Mouse (Mus musculus): ENCODE measurements around the gene Gna15. TPM values are rescaled to one million over a fixed set of nuclear protein-coding genes. Genes with fewer than 3 reads are reported as not detected.

Gene Gna15
- polyA plus RNA-seq, 1 experiment from 2014 or later: 7.3 TPM

- no peak overlapping the region for H3K9ac ChIP-seq
- no peak overlapping the region for H3K4me3 ChIP-seq
- peaks cover 66% of the 10 kb centered on the region for H3K4me1 ChIP-seq
- WGBS (ENCODE audit: insufficient replicate concordance): 62% methylated on average over 3 of the region's 3 CpGs
- H3K27me3 ChIP-seq (replicated peaks): no peaks in the 10 kb centered on the region
- ATAC-seq: no peak
- H3K36me3 ChIP-seq: peaks cover 77% of the 10 kb centered on the region
- no peak overlapping the region for H3K27ac ChIP-seq
- H3K9me3 ChIP-seq (replicated peaks): no peaks in the 10 kb centered on the region
- no peak overlapping the region for H3K4me2 ChIP-seq
Observed at GRCm38 (mm10) chr10:81538321-81539048, 14.5 kb upstream of the Gna15 start.

- H3K9ac ChIP-seq: no peak overlapping the region
- H3K4me1 ChIP-seq: peaks cover 60% of the 10 kb centered on the region
- H3K27ac ChIP-seq: no peak overlapping the region
- H3K36me3 ChIP-seq: peaks cover 77% of the 10 kb centered on the region
- H3K9me3 ChIP-seq (replicated peaks): no peaks in the 10 kb centered on the region
- no peak for ATAC-seq
- WGBS (ENCODE audit: insufficient replicate concordance): 67% methylated on average over 2 of the region's 2 CpGs
- H3K27me3 ChIP-seq (replicated peaks): no peaks in the 10 kb centered on the region
- no peak overlapping the region for H3K4me2 ChIP-seq
- no peak overlapping the region for H3K4me3 ChIP-seq
Observed at GRCm38 (mm10) chr10:81537429-81537828, 13.4 kb upstream of the Gna15 start.

- no peak overlapping the region for H3K4me3 ChIP-seq
- H3K9me3 ChIP-seq (replicated peaks): no peaks in the 10 kb centered on the region
- H3K36me3 ChIP-seq: peaks cover 78% of the 10 kb centered on the region
- H3K9ac ChIP-seq: no peak overlapping the region
- no peak overlapping the region for H3K4me2 ChIP-seq
- ATAC-seq: no peak
- H3K27ac ChIP-seq: no peak overlapping the region
- 60% methylated on average over 6 of the region's 6 CpGs for WGBS (ENCODE audit: insufficient replicate concordance)
- no peaks in the 10 kb centered on the region for H3K27me3 ChIP-seq (replicated peaks)
- peaks cover 53% of the 10 kb centered on the region for H3K4me1 ChIP-seq
Observed at GRCm38 (mm10) chr10:81536734-81537133, 12.7 kb upstream of the Gna15 start.

- WGBS (ENCODE audit: insufficient replicate concordance): 74% methylated on average over 16 of the region's 16 CpGs
- Histone ChIP-seq H3K4me2 (no peak overlapping the region), H3K9ac (no peak overlapping the region), H3K4me1 (peaks cover 36% of the 10 kb centered on the region), H3K36me3 (peaks cover 88% of the 10 kb centered on the region), H3K27ac (no peak overlapping the region), H3K27me3 (replicated peaks) (no peaks in the 10 kb centered on the region), H3K4me3 (no peak overlapping the region), H3K9me3 (replicated peaks) (no peaks in the 10 kb centered on the region)
- ATAC-seq: no peak
Observed at GRCm38 (mm10) chr10:81534826-81535225, 10.8 kb upstream of the Gna15 start.

GRCm38 (mm10) chr10:81526779-81527178 lies 2.8 kb upstream of the Gna15 start:
- no peak overlapping the region for H3K9ac ChIP-seq
- 0 out of 2 replicates have a peak, but pooled peaks have one; percentile 1 for ATAC-seq
- H3K9me3 ChIP-seq (replicated peaks): no peaks in the 10 kb centered on the region
- WGBS (ENCODE audit: insufficient replicate concordance): 8% methylated on average over 14 of the region's 14 CpGs
- no peaks in the 10 kb centered on the region for H3K27me3 ChIP-seq (replicated peaks)
- peaks cover 39% of the 10 kb centered on the region for H3K4me1 ChIP-seq
- no peak overlapping the region for H3K4me3 ChIP-seq
- peaks cover 33% of the 10 kb centered on the region for H3K36me3 ChIP-seq
- H3K27ac ChIP-seq: no peak overlapping the region
- H3K4me2 ChIP-seq: no peak overlapping the region

GRCm38 (mm10) chr10:81525017-81525694 lies 1.1 kb upstream of the Gna15 start:
- Histone ChIP-seq H3K4me2 (peak overlapping the region; percentile 75), H3K27ac (peak overlapping the region; percentile 81), H3K9ac (peak overlapping the region; percentile 71), H3K4me3 (peak overlapping the region; percentile 18; the same call in 1 of the 2 replicates), H3K4me1 (peaks cover 44% of the 10 kb centered on the region), H3K27me3 (replicated peaks) (no peaks in the 10 kb centered on the region), H3K36me3 (peaks cover 16% of the 10 kb centered on the region), H3K9me3 (replicated peaks) (no peaks in the 10 kb centered on the region)
- 11% methylated on average over 12 of the region's 13 CpGs for WGBS (ENCODE audit: insufficient replicate concordance)
- peak; percentile 73 for ATAC-seq

- WGBS (ENCODE audit: insufficient replicate concordance): 5% methylated on average over 19 of the region's 19 CpGs
- no peaks in the 10 kb centered on the region for H3K27me3 ChIP-seq (replicated peaks)
- H3K9me3 ChIP-seq (replicated peaks): no peaks in the 10 kb centered on the region
- ATAC-seq: no peak
- H3K36me3 ChIP-seq: 0 out of 2 replicates have a peak, but pooled peaks cover 3% of the 10 kb centered on the region
- peak overlapping the region; percentile 81 for H3K27ac ChIP-seq
- H3K4me2 ChIP-seq: peak overlapping the region; percentile 75
- peaks cover 59% of the 10 kb centered on the region for H3K4me1 ChIP-seq
- peak overlapping the region; percentile 71 for H3K9ac ChIP-seq
- H3K4me3 ChIP-seq: peak overlapping the region; percentile 51
Observed at GRCm38 (mm10) chr10:81523570-81523969, 455 bp downstream of the Gna15 start.

GRCm38 (mm10) chr10:81523142-81523541 lies 883 bp downstream of the Gna15 start:
- 0 out of 2 replicates have a peak, but pooled peaks cover 3% of the 10 kb centered on the region for H3K36me3 ChIP-seq
- H3K4me1 ChIP-seq: peaks cover 64% of the 10 kb centered on the region
- peak overlapping the region; percentile 71 for H3K9ac ChIP-seq
- WGBS (ENCODE audit: insufficient replicate concordance): 31% methylated on average over 6 of the region's 6 CpGs
- H3K27ac ChIP-seq: peak overlapping the region; percentile 81
- no peak for ATAC-seq
- no peaks in the 10 kb centered on the region for H3K9me3 ChIP-seq (replicated peaks)
- peak overlapping the region; percentile 75 for H3K4me2 ChIP-seq
- no peaks in the 10 kb centered on the region for H3K27me3 ChIP-seq (replicated peaks)
- H3K4me3 ChIP-seq: peak overlapping the region; percentile 51

GRCm38 (mm10) chr10:81519978-81520365 lies 4.1 kb downstream of the Gna15 start:
- Histone ChIP-seq H3K4me2 (0 out of 2 replicates have a peak overlapping the region, but pooled peaks have one; percentile 23), H3K4me1 (peaks cover 64% of the 10 kb centered on the region), H3K36me3 (no peaks in the 10 kb centered on the region), H3K9me3 (replicated peaks) (no peaks in the 10 kb centered on the region), H3K27ac (peak overlapping the region; percentile 69), H3K9ac (no peak overlapping the region), H3K4me3 (no peak overlapping the region), H3K27me3 (replicated peaks) (no peaks in the 10 kb centered on the region)
- WGBS (ENCODE audit: insufficient replicate concordance): 27% methylated on average over 3 of the region's 3 CpGs
- ATAC-seq: no peak

GRCm38 (mm10) chr10:81519227-81519977 lies 4.6 kb downstream of the Gna15 start:
- H3K4me2 ChIP-seq: peak overlapping the region; percentile 23
- H3K27ac ChIP-seq: peak overlapping the region; percentile 69

GRCm38 (mm10) chr10:81518546-81518945 lies 5.5 kb downstream of the Gna15 start:
- peaks cover 50% of the 10 kb centered on the region for H3K4me1 ChIP-seq
- no peak overlapping the region for H3K4me3 ChIP-seq
- 18% methylated on average over 4 of the region's 4 CpGs for WGBS (ENCODE audit: insufficient replicate concordance)
- peak overlapping the region; percentile 69 for H3K27ac ChIP-seq
- H3K36me3 ChIP-seq: peaks cover 11% of the 10 kb centered on the region
- H3K27me3 ChIP-seq (replicated peaks): no peaks in the 10 kb centered on the region
- ATAC-seq: peak; percentile 30; the same call in 1 of the 2 replicates
- H3K9me3 ChIP-seq (replicated peaks): 0 out of 2 replicates have a peak, but pooled peaks cover 5% of the 10 kb centered on the region
- 0 out of 2 replicates have a peak overlapping the region, but pooled peaks have one; percentile 1 for H3K9ac ChIP-seq
- peak overlapping the region; percentile 23; the same call in 1 of the 2 replicates for H3K4me2 ChIP-seq

More at GRCm38 (mm10) chr10:81519227-81519977, 4.6 kb downstream of the Gna15 start:
- peaks cover 2% of the 10 kb centered on the region for H3K36me3 ChIP-seq
- H3K9me3 ChIP-seq (replicated peaks): no peaks in the 10 kb centered on the region
- H3K27me3 ChIP-seq (replicated peaks): no peaks in the 10 kb centered on the region
- H3K4me1 ChIP-seq: peaks cover 59% of the 10 kb centered on the region
- no peak overlapping the region for H3K4me3 ChIP-seq
- peak; percentile 78 for ATAC-seq
- H3K9ac ChIP-seq: no peak overlapping the region
- WGBS (ENCODE audit: insufficient replicate concordance): 14% methylated on average over 6 of the region's 6 CpGs

All from liver, embryonic 12.5 days (tissue).